Mouse (Mus musculus) limb, embryonic 11.5 days (tissue): ENCODE measurements around the gene Rpp14. TPM values are rescaled to one million over a fixed set of nuclear protein-coding genes. Genes with fewer than 3 reads are reported as not detected.

Experiments
- ATAC-seq: fragments of 200-750 bp; cut with Nextera tagmentation; 2 replicates; pipeline ENCODE4 v1.8.0; 2017; ENCODE audit warnings: low read depth; ENCODE audit not compliant: insufficient number of reproducible peaks, low FRiP score, low TSS enrichment
- DNase-seq: peaks from one replicate; pipeline ENCODE4 v3.0.0-alpha.2; 2015; ENCODE audit warnings: low spot score
- H3K27ac ChIP-seq: fragments of 300-500 bp; sonication (generic); replicated peaks from 2 replicates; pipeline ENCODE4 v1.5.1; 2014; ENCODE audit warnings: low read depth, mild to moderate bottlenecking, low read length
- H3K27me3 ChIP-seq: fragments of 300-500 bp; sonication (generic); 2 replicates; pipeline ENCODE4 v1.6.1; 2014; ENCODE audit warnings: mild to moderate bottlenecking, low read length, mixed read lengths; ENCODE audit not compliant: control insufficient read depth, insufficient read depth
- H3K36me3 ChIP-seq: fragments of 300-500 bp; sonication (generic); 2 replicates; pipeline ENCODE4 v1.6.1; 2014; ENCODE audit warnings: mild to moderate bottlenecking, low read length, moderate library complexity, mixed read lengths; ENCODE audit not compliant: control insufficient read depth, insufficient read depth
- H3K4me1 ChIP-seq: fragments of 300-500 bp; sonication (generic); 2 replicates; pipeline ENCODE4 v1.6.1; 2014; ENCODE audit warnings: low read length, mixed read lengths; ENCODE audit not compliant: control insufficient read depth, insufficient read depth
- H3K4me2 ChIP-seq: fragments of 300-500 bp; sonication (generic); 2 replicates; pipeline ENCODE4 v1.6.1; 2014; ENCODE audit warnings: low read depth, mild to moderate bottlenecking, moderate library complexity; ENCODE audit not compliant: severe bottlenecking
- H3K4me3 ChIP-seq: fragments of 300-500 bp; sonication (generic); 2 replicates; pipeline ENCODE4 v1.5.1; 2014; ENCODE audit warnings: low read depth, low read length
- H3K9ac ChIP-seq: fragments of 300-500 bp; sonication (generic); 2 replicates; pipeline ENCODE4 v1.6.1; 2014; ENCODE audit warnings: mild to moderate bottlenecking, low read length
- H3K9me3 ChIP-seq: fragments of 300-500 bp; sonication (generic); 2 replicates; pipeline ENCODE4 v1.6.1; 2016; ENCODE audit warnings: low read length; ENCODE audit not compliant: control insufficient read depth
- WGBS: fragments of 180-500 bp; shearing (Covaris S2); extraction: QIAGEN DNeasy Blood & Tissue Kit; methylation state at CpG from one replicate; pipeline ENCODE4 v1.1.7; 2014; 5-methylcytosine and 5-hydroxymethylcytosine counted together
- polyA plus RNA-seq: library from polyadenylated mRNA; unstranded; fragments of >200 nt; fragmentation: Nextera tagmentation; extraction: Ambion mirVana; gene quantifications from 2 replicates; pipeline ENCODE4 v1.2.1, GENCODE M21; 2014

Gene Rpp14
- polyA plus RNA-seq, 1 experiment from 2014 or later, result 60.2 TPM

DNA sequence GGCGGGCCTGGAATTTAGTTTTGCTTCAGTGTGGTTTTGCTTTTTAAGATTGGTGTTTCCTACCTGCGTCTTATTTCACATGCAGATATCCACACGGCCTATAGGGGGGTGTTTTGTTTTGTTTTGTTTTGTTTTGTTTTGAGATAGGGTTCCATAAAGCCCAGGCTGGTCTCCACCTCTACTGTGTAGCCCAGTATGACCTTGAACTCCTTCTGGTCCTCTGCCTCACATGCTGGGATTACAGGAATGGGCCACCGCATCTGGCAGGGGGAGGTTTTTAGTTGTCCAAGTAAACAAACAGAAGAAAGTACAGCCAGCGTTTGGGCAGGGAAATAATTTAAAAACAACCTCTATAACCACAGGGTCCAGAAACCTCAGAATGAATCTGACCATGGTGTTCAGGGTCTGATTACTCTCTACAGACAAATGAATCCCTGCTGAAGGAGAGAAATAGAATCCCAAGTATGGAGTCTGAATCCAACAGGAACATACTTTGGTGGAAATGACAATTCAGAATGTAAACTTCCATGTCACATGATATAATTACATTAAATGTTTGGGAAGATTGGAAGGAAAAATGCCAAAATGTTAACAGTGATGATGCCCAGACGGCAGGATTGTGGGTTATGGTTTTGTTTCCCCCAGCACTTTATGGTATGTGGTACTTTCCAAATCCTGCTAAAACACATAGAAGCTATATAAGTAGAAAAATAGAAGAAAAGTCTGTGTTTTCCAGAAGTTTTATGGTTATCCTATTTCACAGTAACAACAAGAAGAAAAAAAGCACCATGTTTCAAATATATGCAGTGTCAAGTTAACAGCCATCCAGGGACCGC, 44.1 kb downstream of the Rpp14 start:
- ATAC-seq (no peak), DNase-seq (no peak)
- no peak overlapping the region for H3K9ac ChIP-seq
- H3K27me3 ChIP-seq, result no peaks in the 10 kb centered on the region
- no peak overlapping the region for H3K4me3 ChIP-seq
- no peak overlapping the region for H3K4me2 ChIP-seq
- 87% methylated on average over 7 of the region's 7 CpGs for WGBS
- H3K36me3 ChIP-seq, result no peaks in the 10 kb centered on the region
- H3K9me3 ChIP-seq, result no peaks in the 10 kb centered on the region
- H3K27ac ChIP-seq, result no peak overlapping the region
- no peaks in the 10 kb centered on the region for H3K4me1 ChIP-seq

DNA sequence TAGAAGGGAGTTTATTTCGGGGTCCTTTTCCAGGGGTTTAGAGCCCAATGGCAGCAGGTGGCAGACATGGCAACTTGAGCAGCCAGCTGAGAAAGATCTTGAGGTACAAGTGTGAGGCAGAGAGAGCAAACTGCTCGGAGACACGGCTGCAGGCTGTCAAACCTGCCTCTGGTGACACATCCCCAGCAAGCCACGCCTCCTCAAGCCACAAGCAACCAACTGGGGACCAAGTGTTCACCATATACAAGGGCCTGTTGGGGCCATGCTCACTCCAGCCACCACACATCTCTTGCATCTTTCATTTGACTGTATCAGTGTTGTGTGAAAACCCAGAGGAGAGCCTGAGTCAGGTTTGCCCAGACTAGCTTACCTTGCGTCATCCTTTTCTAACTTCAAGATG, 47.8 kb downstream of the Rpp14 start:
- no peaks in the 10 kb centered on the region for H3K36me3 ChIP-seq
- 57% methylated on average over 5 of the region's 5 CpGs for WGBS
- DNase-seq, result no peak
- ATAC-seq, result no peak
- no peak overlapping the region for H3K4me2 ChIP-seq
- H3K27ac ChIP-seq, result no peak overlapping the region
- no peak overlapping the region for H3K4me3 ChIP-seq
- H3K27me3 ChIP-seq, result no peaks in the 10 kb centered on the region
- H3K9ac ChIP-seq, result no peak overlapping the region
- H3K9me3 ChIP-seq, result no peaks in the 10 kb centered on the region
- H3K4me1 ChIP-seq, result no peaks in the 10 kb centered on the region

DNA sequence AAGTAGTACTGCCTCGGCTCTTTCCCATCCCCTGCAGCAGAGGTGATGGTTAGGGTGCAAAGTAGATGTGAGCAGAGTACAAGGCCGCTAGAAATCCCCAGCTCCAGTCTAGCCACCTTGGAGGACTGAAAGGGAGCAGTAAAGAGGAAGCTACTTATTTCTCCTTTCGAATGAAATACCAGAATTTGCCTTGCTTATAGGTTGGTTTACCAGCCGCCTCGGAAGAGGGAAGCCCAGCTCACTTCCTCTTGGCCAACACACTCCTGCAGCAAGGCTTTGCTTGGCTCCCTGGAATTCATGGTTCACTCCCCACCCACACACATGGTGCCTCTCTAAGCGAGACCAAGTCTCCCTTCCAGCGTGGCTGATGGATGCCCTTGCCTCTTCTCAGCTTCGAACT, 52.6 kb downstream of the Rpp14 start:
- no peaks in the 10 kb centered on the region for H3K4me1 ChIP-seq
- H3K4me2 ChIP-seq, result no peak overlapping the region
- no peaks in the 10 kb centered on the region for H3K9me3 ChIP-seq
- DNase-seq (no peak), ATAC-seq (no peak)
- H3K4me3 ChIP-seq, result no peak overlapping the region
- WGBS, result 87% methylated on average over 8 of the region's 8 CpGs
- H3K27me3 ChIP-seq, result no peaks in the 10 kb centered on the region
- H3K9ac ChIP-seq, result no peak overlapping the region
- no peak overlapping the region for H3K27ac ChIP-seq
- H3K36me3 ChIP-seq, result no peaks in the 10 kb centered on the region

DNA sequence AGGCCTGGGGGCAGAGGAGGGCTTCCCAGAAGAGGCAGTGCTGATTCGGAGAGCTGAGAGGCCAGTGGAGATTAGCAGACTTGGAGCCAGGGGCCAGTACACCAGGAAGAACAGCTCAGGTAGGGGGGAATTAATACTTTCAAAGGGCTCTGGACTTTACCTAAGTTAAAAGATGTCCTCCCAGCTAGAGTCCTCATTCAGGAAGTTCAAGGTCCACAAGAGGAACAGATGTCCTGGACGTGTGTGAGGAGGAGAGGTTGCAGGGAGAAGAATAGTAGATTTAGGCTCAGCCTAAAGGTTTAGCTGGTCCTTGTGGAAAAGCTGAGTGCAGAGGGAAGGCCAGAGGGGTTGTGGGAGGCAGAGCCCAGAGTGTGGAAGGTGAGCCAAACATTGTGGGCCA, 54.1 kb downstream of the Rpp14 start:
- H3K9ac ChIP-seq, result no peak overlapping the region
- WGBS, result 65% methylated on average over 2 of the region's 2 CpGs
- no peaks in the 10 kb centered on the region for H3K36me3 ChIP-seq

DNA sequence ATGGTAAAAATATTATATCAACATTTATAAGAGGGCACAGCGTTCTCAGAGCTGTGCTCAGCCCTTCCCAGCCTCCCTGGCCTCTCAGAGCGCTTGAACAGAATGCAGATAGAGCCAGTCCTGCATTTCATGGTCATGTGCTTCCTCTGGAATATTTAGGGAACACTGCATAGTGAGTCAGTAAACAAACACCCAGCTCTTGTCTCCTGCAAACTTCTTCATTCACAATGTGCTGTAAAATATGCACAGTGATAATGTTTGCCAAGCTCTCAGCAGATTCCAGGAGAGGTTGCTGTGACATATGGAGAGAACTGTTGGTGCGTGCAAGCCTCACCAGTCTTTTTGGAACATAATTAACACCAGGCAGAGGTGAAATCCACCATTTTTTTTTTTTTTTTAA, 55.0 kb downstream of the Rpp14 start:
- Histone ChIP-seq H3K27ac (no peak overlapping the region), H3K9me3 (no peaks in the 10 kb centered on the region), H3K9ac (no peak overlapping the region), H3K36me3 (no peaks in the 10 kb centered on the region), H3K4me2 (no peak overlapping the region), H3K4me1 (no peaks in the 10 kb centered on the region), H3K4me3 (no peak overlapping the region), H3K27me3 (no peaks in the 10 kb centered on the region)
- DNase-seq (no peak), ATAC-seq (no peak)
- WGBS, result 66% methylated on average over 3 of the region's 3 CpGs

More for the DNA sequence above, 54.1 kb downstream of the Rpp14 start:
- no peaks in the 10 kb centered on the region for H3K4me1 ChIP-seq
- no peak overlapping the region for H3K4me3 ChIP-seq
- no peaks in the 10 kb centered on the region for H3K27me3 ChIP-seq
- no peak overlapping the region for H3K4me2 ChIP-seq
- no peak overlapping the region for H3K27ac ChIP-seq
- H3K9me3 ChIP-seq, result no peaks in the 10 kb centered on the region
- ATAC-seq (no peak), DNase-seq (no peak)

DNA sequence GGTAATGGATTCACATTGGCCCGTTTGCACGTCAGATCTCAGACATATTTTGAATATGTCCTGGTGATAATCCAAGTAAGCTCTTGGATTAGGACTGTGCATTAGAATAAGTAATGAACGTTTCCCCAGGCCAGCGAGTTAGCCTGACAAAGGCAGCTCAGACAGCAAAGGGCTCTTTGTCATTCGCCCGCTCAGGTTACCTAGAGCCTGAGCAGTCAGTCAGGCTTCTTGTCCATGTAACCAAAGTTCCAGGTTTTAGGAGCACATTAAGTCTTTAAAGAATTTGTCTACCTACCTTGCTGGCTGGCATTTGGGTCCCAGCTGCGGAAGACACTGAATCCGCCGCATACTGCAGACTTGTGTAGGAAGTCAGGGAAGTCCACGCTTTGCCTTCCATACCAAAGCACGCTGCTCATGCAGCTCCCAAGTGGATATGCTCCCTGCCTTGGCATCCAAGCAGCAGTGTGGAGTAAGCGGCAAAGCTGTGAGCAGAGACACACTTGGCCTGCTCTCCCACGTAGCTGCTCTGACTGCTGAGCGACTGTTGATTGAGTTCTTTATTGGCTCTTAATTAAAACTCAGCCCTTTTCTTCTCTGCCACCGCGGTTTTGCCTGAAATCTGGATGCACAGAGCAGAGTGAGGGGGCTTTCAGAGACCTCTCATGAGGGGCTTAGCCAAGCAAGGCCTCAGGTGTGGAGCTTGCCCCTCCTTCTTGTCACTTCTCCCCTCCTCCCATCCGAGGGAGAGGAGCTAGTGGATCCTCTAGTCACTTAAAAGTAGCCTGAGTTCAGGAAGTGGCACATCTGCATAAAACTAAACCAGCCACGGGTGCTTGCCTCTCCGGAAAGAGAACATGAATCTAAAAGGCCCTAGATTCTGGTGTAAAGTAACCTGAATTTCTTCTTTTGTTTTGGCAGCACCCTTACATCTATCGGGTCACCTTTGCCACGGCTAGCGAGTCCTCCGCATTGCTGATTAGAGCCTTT, 59.9 kb downstream of the Rpp14 start:
- WGBS, result 60% methylated on average over 23 of the region's 23 CpGs
- Histone ChIP-seq H3K27ac (no peak overlapping the region), H3K4me1 (no peaks in the 10 kb centered on the region), H3K9ac (no peak overlapping the region), H3K36me3 (no peaks in the 10 kb centered on the region; the same call in 1 of the 2 replicates), H3K4me3 (no peak overlapping the region), H3K4me2 (no peak overlapping the region), H3K9me3 (no peaks in the 10 kb centered on the region; the same call in 1 of the 2 replicates), H3K27me3 (no peaks in the 10 kb centered on the region)
- no peak for ATAC-seq
- no peak for DNase-seq

DNA sequence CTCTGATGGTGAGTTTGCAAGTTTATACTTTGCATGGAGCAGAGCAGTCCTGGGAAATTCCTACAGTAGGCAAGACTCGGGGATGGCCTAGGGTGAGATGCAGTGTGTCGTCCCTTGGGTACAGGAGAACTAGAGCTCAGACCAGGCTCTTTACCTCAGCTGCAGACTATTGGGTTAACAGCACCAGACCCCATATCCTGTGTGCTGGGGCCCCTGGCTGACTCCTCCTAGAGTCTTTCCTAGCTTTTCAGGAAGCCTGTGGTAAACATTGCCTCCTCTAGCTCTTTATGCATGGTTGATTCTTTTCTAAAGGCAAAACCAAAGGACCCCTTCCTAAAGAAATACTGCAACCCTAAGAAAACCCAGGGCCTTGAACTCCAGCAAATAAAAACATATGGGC, 61.0 kb downstream of the Rpp14 start:
- Histone ChIP-seq H3K36me3 (no peaks in the 10 kb centered on the region; the same call in 1 of the 2 replicates), H3K4me1 (no peaks in the 10 kb centered on the region), H3K4me2 (no peak overlapping the region), H3K9me3 (no peaks in the 10 kb centered on the region; the same call in 1 of the 2 replicates), H3K4me3 (no peak overlapping the region), H3K27me3 (no peaks in the 10 kb centered on the region), H3K9ac (no peak overlapping the region), H3K27ac (no peak overlapping the region)
- WGBS, result 84% methylated on average over 2 of the region's 2 CpGs
- ATAC-seq, result no peak
- DNase-seq, result no peak
